ENCODE assay signal across 8 mouse cellular contexts in genomic region chr9:98033273-98033855, GRCm38 (mm10). TPM values are rescaled to one million over a fixed set of nuclear protein-coding genes. Genes with fewer than 3 reads are reported as not detected.
DNase-seq lines count a peak whose midpoint lies in the region; ATAC-seq and TF ChIP-seq lines count a peak whose summit lies in the region.

No protein-coding gene starts in this region.

- H3K36me3 ChIP-seq in spleen, adult 2 months (ENCODE audit: control insufficient read depth, insufficient read depth, low read length): no peaks in the 10 kb centered on the region
- no peaks in the 10 kb centered on the region for H3K36me3 ChIP-seq in hindbrain, embryonic 10.5 days
- H3K36me3 ChIP-seq in limb, embryonic 12.5 days: no peaks in the 10 kb centered on the region
- no peaks in the 10 kb centered on the region for H3K36me3 ChIP-seq in neural tube, embryonic 14.5 days (ENCODE audit: control insufficient read depth, insufficient read depth, low read length)

- H3K4me1 ChIP-seq in spleen, adult 2 months (ENCODE audit: control insufficient read depth, insufficient read depth, insufficient read length): no peaks in the 10 kb centered on the region
- H3K4me1 ChIP-seq in hindbrain, embryonic 10.5 days (replicated peaks): peaks cover 22% of the 10 kb centered on the region
- H3K4me1 ChIP-seq in limb, embryonic 12.5 days (replicated peaks): peaks cover 15% of the 10 kb centered on the region
- peaks cover 7% of the 10 kb centered on the region; the same call in 1 of the 2 replicates for H3K4me1 ChIP-seq in neural tube, embryonic 14.5 days (ENCODE audit: control insufficient read depth, insufficient read depth, low read length)

- peak overlapping the region; percentile 65 for H3K9ac ChIP-seq in limb, embryonic 12.5 days (replicated peaks)
- H3K9ac ChIP-seq in neural tube, embryonic 14.5 days (replicated peaks; ENCODE audit: low read depth, low read length): peak overlapping the region; percentile 75

- 3% methylated on average over 38 of the region's 38 CpGs for WGBS in spleen, adult 2 months
- WGBS in hindbrain, embryonic 10.5 days: under 1% methylated on average over 38 of the region's 38 CpGs
- 1% methylated on average over 34 of the region's 38 CpGs for WGBS in limb, embryonic 12.5 days
- WGBS in neural tube, embryonic 14.5 days: under 1% methylated on average over 38 of the region's 38 CpGs

- peak overlapping the region; percentile 90 for H3K4me2 ChIP-seq in limb, embryonic 12.5 days
- peak overlapping the region; percentile 85 for H3K4me2 ChIP-seq in neural tube, embryonic 14.5 days (ENCODE audit: low read depth, low read length)

- no peaks in the 10 kb centered on the region for H3K9me3 ChIP-seq in hindbrain, embryonic 10.5 days
- H3K9me3 ChIP-seq in limb, embryonic 12.5 days: no peaks in the 10 kb centered on the region
- H3K9me3 ChIP-seq in neural tube, embryonic 14.5 days (ENCODE audit: control insufficient read depth, low read length): no peaks in the 10 kb centered on the region

- peak; percentile 79; the same call in 1 of the 2 replicates for ATAC-seq in limb, embryonic 12.5 days (ENCODE audit: insufficient number of reproducible peaks, insufficient read depth, low FRiP score, low TSS enrichment, low read depth)
- peak; percentile 67 for ATAC-seq in neural tube, embryonic 14.5 days (ENCODE audit: low read depth)
- ATAC-seq in megakaryocyte progenitor cell, adult 5-6 weeks (replicated peaks; ENCODE audit: poor library complexity): no peak

- peaks cover 6% of the 10 kb centered on the region; the same call in 1 of the 2 replicates for H3K27me3 ChIP-seq in spleen, adult 2 months (ENCODE audit: control insufficient read depth, insufficient read depth, low read length)
- peaks cover 51% of the 10 kb centered on the region for H3K27me3 ChIP-seq in hindbrain, embryonic 10.5 days (ENCODE audit: insufficient read depth, poor library complexity, severe bottlenecking)
- peaks cover 43% of the 10 kb centered on the region for H3K27me3 ChIP-seq in limb, embryonic 12.5 days
- H3K27me3 ChIP-seq in neural tube, embryonic 14.5 days (ENCODE audit: control insufficient read depth, insufficient read depth, low read length): peaks cover 6% of the 10 kb centered on the region; the same call in 1 of the 2 replicates

- H3K4me3 ChIP-seq in spleen, adult 2 months (ENCODE audit: extremely low read depth, insufficient read depth, insufficient read length): 0 out of 2 replicates have a peak overlapping the region, but pooled peaks have one; percentile 3
- H3K4me3 ChIP-seq in hindbrain, embryonic 10.5 days: peak overlapping the region; percentile 75
- H3K4me3 ChIP-seq in limb, embryonic 12.5 days (replicated peaks): peak overlapping the region; percentile 68
- H3K4me3 ChIP-seq in neural tube, embryonic 14.5 days (ENCODE audit: low read depth, low read length): peak overlapping the region; percentile 71

- no peak for TF ChIP-seq POLR2A in spleen, adult 2 months (IDR thresholded peaks at IDR 0.05; ENCODE audit: low read depth, low read length)

- no peak overlapping the region for H3K27ac ChIP-seq in spleen, adult 2 months (ENCODE audit: insufficient read depth, low read length)
- peak overlapping the region; percentile 84 for H3K27ac ChIP-seq in hindbrain, embryonic 10.5 days
- H3K27ac ChIP-seq in limb, embryonic 12.5 days: no peak overlapping the region
- H3K27ac ChIP-seq in neural tube, embryonic 14.5 days (ENCODE audit: low read depth, low read length): peak overlapping the region; percentile 84

- DNase-seq in spleen, adult 2 months (ENCODE audit: low read depth in 1 of 2, low spot score in 2 of 2): no peak
- DNase-seq in spleen, adult 18-20 months: no peak
- peak; percentile 71 for DNase-seq in embryo, embryonic 10.5 days (ENCODE audit: low spot score)
- DNase-seq in hindbrain, embryonic 10.5 days (ENCODE audit: low spot score): no peak
- no peak for DNase-seq in gastrocnemius, postnatal 25 days

- no peak for TF ChIP-seq CTCF in spleen, adult 2 months (IDR thresholded peaks at IDR 0.05; ENCODE audit: extremely low read depth, insufficient read depth, insufficient read length, insufficient replicate concordance)

RNA-seq across cellular contexts. Expression of gene Clstn2, which starts 0.4 kb away (rescaled TPM):
- polyA plus RNA-seq in spleen, adult 2 months (2012; rRNA removed): 0.58 and 0.66 TPM in 2 replicates
- polyA plus RNA-seq in hindbrain, embryonic 10.5 days (2016; fragmentation: Nextera tagmentation; extraction: Ambion mirVana): 0.80 and 1.4 TPM in 2 replicates
- polyA plus RNA-seq in limb, embryonic 12.5 days (2016; fragmentation: Nextera tagmentation; extraction: Ambion mirVana): 2.4 and 3.1 TPM in 2 replicates
- 25.1 and 25.2 TPM in 2 replicates for polyA plus RNA-seq in neural tube, embryonic 14.5 days (2014; fragmentation: Nextera tagmentation; extraction: Ambion mirVana)
- not detected in 2 replicates for total RNA-seq in megakaryocyte progenitor cell, adult 5-6 weeks (2015)
- not detected in 2 replicates for total RNA-seq in megakaryocyte progenitor cell, adult 5-6 weeks (2017)
- 1 to 10 TPM; 1.4 to 1.6 TPM for total RNA-seq in gastrocnemius, postnatal 25 days (2021)

Comparison
In these comparisons a context has a peak if more than half of its experiments do, and no peak if none do; other contexts are left out.
1. H3K27ac ChIP-seq: peak in hindbrain, embryonic 10.5 days (single experiment) and neural tube, embryonic 14.5 days (single experiment); none in spleen, adult 2 months (single experiment) and limb, embryonic 12.5 days (single experiment).
2. H3K4me3 ChIP-seq: peak in every context shown above with its lines; median percentile 75 in hindbrain, embryonic 10.5 days; 71 in neural tube, embryonic 14.5 days; 68 in limb, embryonic 12.5 days; 3 in spleen, adult 2 months.